Mouse (Mus musculus) heart, embryonic 15.5 days (tissue): ENCODE measurements around the gene Usp16. TPM values are rescaled to one million over a fixed set of nuclear protein-coding genes. Genes with fewer than 3 reads are reported as not detected.

Experiments
- ATAC-seq: fragments of 200-750 bp; cut with Nextera tagmentation; replicated peaks from 2 replicates; pipeline ENCODE4 v1.8.0; 2017; ENCODE audit warnings: low read depth, moderate TSS enrichment; ENCODE audit not compliant: insufficient number of reproducible peaks, insufficient read depth, low FRiP score
- H3K27ac ChIP-seq: fragments of 300-500 bp; sonication (generic); 2 replicates; pipeline ENCODE4 v1.5.1; 2015; ENCODE audit warnings: mild to moderate bottlenecking, inconsistent platforms
- H3K27me3 ChIP-seq: fragments of 300-500 bp; sonication (generic); 2 replicates; pipeline ENCODE4 v1.6.1; 2015; ENCODE audit warnings: inconsistent platforms
- H3K36me3 ChIP-seq: fragments of 300-500 bp; sonication (generic); 2 replicates; pipeline ENCODE4 v1.6.1; 2015; ENCODE audit warnings: mild to moderate bottlenecking, inconsistent platforms
- H3K4me1 ChIP-seq: fragments of 300-500 bp; sonication (generic); replicated peaks from 2 replicates; pipeline ENCODE4 v1.6.1; 2015; ENCODE audit warnings: inconsistent platforms
- H3K4me2 ChIP-seq: fragments of 300-500 bp; sonication (generic); 2 replicates; pipeline ENCODE4 v1.6.1; 2015; ENCODE audit warnings: inconsistent platforms, mild to moderate bottlenecking, moderate library complexity
- H3K4me3 ChIP-seq: fragments of 300-500 bp; sonication (generic); 2 replicates; pipeline ENCODE4 v1.5.1; 2015; ENCODE audit warnings: mild to moderate bottlenecking, inconsistent platforms
- H3K9ac ChIP-seq: fragments of 300-500 bp; sonication (generic); 2 replicates; pipeline ENCODE4 v1.6.1; 2015; ENCODE audit warnings: mild to moderate bottlenecking, inconsistent platforms
- H3K9me3 ChIP-seq: fragments of 300-500 bp; sonication (generic); replicated peaks from 2 replicates; pipeline ENCODE4 v1.6.1; 2016; ENCODE audit warnings: inconsistent platforms
- WGBS: fragments of 180-500 bp; shearing (Covaris S2); methylation state at CpG from one replicate; pipeline ENCODE4 v1.1.7; 2015; ENCODE audit warnings: mixed read lengths; 5-methylcytosine and 5-hydroxymethylcytosine counted together
- polyA plus RNA-seq: library from polyadenylated mRNA; unstranded; fragments of >200 nt; fragmentation: Nextera tagmentation; extraction: Ambion mirVana; gene quantifications from 2 replicates; pipeline ENCODE4 v1.2.1, GENCODE M21; 2015

The Usp16 gene
- polyA plus RNA-seq, result 33.2 and 36.8 TPM in 2 replicates

DNA sequence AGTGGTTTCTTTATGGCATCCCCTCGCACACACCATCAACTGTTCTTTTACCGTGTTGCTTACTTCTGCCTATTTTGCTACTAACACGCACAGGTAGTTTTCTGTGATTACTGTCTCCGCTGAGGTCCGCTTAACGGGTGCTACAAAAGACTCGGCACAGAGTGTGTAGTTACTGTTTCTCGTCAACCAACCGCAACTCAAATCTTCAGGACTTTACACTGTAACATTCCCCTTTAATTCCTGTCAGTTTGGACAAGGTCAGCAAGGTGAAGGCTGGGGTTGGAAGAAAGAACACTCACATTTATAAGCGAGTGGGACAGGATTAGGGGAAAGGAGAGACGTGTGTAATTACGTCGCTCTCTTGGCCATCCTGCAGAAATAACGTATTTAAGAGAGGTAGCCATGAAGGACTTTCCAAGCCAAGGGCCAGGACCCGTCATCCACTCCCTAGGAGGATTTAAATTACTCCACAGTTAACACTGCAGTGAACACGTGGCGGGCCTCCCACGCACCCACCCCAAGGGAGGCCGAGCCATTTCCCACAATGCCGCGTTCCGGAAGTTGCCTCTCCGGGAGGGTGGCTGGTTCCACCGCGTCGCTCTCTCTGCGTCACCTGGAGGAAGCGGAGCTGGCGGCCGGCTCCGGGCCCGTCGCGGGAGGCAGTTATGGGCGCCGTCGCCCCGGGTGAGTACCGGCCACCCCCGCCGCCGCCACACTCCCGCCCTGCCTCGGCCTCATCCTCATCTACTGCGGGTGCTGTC is at the start of gene Usp16:
Gene Usp16 (plus strand): TSS at position 285 of the 761 bp plus-strand sequence.
- Histone ChIP-seq H3K27me3 (no peaks in the 10 kb centered on the region), H3K4me1 (peaks cover 21% of the 10 kb centered on the region), H3K36me3 (peaks cover 8% of the 10 kb centered on the region), H3K4me3 (peak within 1 kb of the TSS; percentile 95), H3K4me2 (peak within 1 kb of the TSS; percentile 79), H3K9me3 (no peaks in the 10 kb centered on the region), H3K27ac (peak within 1 kb of the TSS; percentile 82), H3K9ac (peak within 1 kb of the TSS; percentile 88)
- WGBS, result 10% methylated on average over 43 of the region's 45 CpGs
- peak; percentile 95 for ATAC-seq

DNA sequence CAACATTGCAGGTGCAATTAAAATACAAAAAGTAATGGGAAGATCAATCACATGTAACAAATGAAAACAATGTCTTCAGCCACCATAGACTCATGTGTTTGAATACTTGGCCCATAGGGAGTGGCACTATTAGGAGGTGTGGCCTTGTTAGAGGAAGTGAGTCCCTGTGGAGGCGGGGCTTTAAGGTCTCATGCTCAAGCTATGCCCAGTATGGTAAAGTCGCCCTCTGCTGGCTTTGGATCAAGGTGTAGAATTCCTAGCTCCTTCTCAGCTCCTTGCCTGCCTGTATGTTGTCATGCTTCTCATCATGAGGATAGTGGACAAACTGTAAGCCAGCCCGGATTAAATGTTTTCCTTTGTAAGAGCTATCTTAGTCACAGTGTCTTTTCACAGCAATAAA is 49.5 kb upstream of the Usp16 start:
- no peaks in the 10 kb centered on the region for H3K4me1 ChIP-seq
- ATAC-seq, result no peak
- no peak overlapping the region for H3K4me2 ChIP-seq
- no peaks in the 10 kb centered on the region for H3K9me3 ChIP-seq
- peaks cover 79% of the 10 kb centered on the region for H3K36me3 ChIP-seq
- no peaks in the 10 kb centered on the region for H3K27me3 ChIP-seq
- H3K27ac ChIP-seq, result no peak overlapping the region
- H3K9ac ChIP-seq, result no peak overlapping the region
- H3K4me3 ChIP-seq, result no peak overlapping the region
- 82% methylated on average over 3 of the region's 3 CpGs for WGBS

DNA sequence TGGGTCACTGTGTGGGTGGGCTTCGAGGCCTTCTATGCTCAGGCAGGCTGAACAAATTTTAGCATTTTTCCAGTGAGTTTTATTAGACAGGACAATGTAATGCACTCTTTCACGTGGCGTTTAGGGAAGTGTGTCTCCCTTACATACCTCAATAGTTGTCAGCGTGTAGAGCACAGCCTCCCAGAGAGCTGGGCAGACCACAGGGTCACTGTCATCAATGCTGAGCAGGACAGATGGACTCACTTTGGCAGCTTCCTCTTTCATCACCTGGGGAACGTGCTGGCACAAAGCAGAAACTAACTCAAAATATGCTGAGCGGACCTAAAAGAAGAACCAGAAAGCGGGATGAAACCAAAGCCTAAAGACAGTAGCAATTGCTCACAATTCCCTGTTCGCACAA is 33.8 kb upstream of the Usp16 start:
- H3K9me3 ChIP-seq, result no peaks in the 10 kb centered on the region; the same call in 1 of the 2 replicates
- no peak overlapping the region for H3K27ac ChIP-seq
- no peaks in the 10 kb centered on the region for H3K4me1 ChIP-seq
- no peak overlapping the region for H3K4me2 ChIP-seq
- no peaks in the 10 kb centered on the region for H3K27me3 ChIP-seq
- WGBS, result 93% methylated on average over 8 of the region's 8 CpGs
- no peak for ATAC-seq
- H3K36me3 ChIP-seq, result peaks cover 93% of the 10 kb centered on the region
- H3K9ac ChIP-seq, result no peak overlapping the region
- no peak overlapping the region for H3K4me3 ChIP-seq

DNA sequence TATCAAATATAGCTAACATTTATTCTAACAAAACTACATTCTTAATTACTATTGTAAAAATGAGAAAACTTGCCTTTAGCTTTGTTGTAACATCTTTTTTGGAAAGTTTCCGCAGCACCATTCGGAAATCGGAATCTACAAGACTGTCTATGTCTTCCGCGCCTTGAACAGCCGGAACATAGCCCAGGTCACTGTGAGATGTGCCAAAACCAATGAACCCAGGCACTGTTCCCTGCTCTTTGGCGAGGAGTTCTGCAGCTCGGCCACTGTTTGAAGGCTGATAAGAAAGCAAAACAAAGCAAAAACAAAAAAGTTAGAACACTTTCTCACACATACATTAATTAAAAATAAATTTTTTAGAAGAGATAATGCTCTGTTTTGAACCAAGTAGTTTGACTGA is 27.0 kb upstream of the Usp16 start:
- Histone ChIP-seq H3K9ac (no peak overlapping the region), H3K27me3 (no peaks in the 10 kb centered on the region), H3K36me3 (peaks cover 42% of the 10 kb centered on the region), H3K4me3 (no peak overlapping the region), H3K9me3 (no peaks in the 10 kb centered on the region), H3K4me1 (peaks cover 12% of the 10 kb centered on the region), H3K4me2 (no peak overlapping the region), H3K27ac (no peak overlapping the region)
- 86% methylated on average over 8 of the region's 8 CpGs for WGBS
- no peak for ATAC-seq

DNA sequence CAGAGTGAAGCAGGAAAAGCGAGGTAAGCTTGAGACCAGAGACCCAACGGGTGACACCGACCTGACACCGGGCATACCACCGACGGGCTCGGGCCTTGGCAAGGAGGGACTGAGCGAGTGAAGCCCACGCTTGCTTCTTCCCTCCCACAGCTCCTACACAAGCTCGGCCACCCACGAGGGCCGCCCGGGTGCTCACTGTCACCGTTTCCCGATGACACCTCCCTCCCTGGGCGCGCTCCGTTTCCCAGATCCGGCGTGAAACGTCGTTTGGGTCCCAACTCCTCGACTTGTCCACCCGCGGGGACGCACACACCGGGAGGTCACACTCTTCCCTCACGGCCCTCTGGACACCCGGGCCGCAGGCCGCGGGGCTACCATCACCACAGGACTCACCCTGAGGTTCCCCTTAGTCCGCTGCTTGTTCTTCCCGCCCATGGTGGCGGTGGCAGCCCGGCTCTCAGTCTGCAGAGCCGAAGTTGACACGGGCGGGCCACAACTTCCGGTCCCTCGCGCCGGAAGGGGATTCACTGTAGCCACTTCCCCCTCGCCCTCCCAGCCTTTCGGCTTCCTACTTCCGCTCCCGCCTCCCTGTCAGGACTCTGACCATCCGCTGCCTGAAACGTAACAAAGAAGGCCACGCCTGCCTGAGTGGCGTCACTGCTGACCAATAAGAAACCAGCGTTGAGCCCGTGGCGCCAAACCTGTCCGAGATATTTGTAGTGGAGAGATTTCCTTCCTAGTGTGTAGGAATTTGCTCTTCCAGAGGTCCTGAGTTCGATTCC is 22.3 kb upstream of the Usp16 start, which contains the start of gene Ltn1:
Gene Ltn1 (minus strand): TSS at position 580 of the 782 bp plus-strand sequence.
- Histone ChIP-seq H3K36me3 (peaks cover 7% of the 10 kb centered on the region; the same call in 1 of the 2 replicates), H3K27ac (peak within 1 kb of the TSS; percentile 77), H3K9ac (peak within 1 kb of the TSS; percentile 90), H3K4me2 (peak within 1 kb of the TSS; percentile 85), H3K4me3 (peak within 1 kb of the TSS; percentile 99), H3K4me1 (peaks cover 12% of the 10 kb centered on the region), H3K9me3 (no peaks in the 10 kb centered on the region), H3K27me3 (no peaks in the 10 kb centered on the region)
- peak; percentile 98 for ATAC-seq
- WGBS, result under 1% methylated on average over 56 of the region's 56 CpGs

DNA sequence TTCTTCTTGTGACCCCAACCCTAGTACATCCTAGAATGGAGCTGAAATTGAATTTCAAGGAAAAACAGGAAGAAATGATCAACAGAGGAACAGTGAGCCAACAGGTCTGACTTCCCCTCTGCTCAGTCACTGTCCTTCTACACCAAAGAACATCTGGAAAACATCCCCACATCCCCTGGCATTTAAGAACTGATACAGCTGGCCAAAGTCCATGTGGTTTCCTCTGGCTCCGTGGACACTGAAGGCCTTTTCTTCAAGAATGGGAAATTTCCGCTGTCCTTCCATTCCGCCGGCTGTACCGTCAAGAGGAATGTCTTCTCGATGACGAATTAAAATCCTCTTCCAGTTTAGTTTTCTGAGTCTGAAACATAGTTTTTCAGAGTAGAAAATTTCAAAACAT is 20.2 kb upstream of the Usp16 start:
- Histone ChIP-seq H3K9me3 (no peaks in the 10 kb centered on the region), H3K27ac (no peak overlapping the region), H3K36me3 (peaks cover 5% of the 10 kb centered on the region; the same call in 1 of the 2 replicates), H3K27me3 (no peaks in the 10 kb centered on the region), H3K4me3 (no peak overlapping the region), H3K4me1 (peaks cover 12% of the 10 kb centered on the region), H3K9ac (no peak overlapping the region), H3K4me2 (no peak overlapping the region)
- WGBS, result 80% methylated on average over 7 of the region's 7 CpGs
- no peak for ATAC-seq

DNA sequence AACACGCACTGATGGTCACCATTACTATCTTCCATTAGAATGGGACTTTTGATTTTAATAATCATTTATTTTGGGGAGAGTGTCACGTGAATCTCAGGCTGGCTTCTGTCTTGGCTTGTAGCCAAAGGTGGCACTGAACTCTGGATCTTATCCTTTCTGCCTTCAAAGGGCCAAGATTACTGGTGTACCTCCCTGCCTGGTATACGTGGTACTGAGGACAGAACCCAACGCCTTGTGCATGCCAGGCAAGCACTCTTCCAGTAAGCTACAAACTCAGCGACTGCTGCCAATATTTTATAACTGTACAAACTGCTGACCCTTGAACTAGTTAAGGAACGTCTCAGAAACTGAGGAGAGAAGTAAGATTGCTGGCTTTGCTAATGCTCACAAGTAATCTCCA is 19.6 kb upstream of the Usp16 start:
- no peak for ATAC-seq
- WGBS, result 65% methylated on average over 6 of the region's 6 CpGs
- no peaks in the 10 kb centered on the region for H3K9me3 ChIP-seq

DNA sequence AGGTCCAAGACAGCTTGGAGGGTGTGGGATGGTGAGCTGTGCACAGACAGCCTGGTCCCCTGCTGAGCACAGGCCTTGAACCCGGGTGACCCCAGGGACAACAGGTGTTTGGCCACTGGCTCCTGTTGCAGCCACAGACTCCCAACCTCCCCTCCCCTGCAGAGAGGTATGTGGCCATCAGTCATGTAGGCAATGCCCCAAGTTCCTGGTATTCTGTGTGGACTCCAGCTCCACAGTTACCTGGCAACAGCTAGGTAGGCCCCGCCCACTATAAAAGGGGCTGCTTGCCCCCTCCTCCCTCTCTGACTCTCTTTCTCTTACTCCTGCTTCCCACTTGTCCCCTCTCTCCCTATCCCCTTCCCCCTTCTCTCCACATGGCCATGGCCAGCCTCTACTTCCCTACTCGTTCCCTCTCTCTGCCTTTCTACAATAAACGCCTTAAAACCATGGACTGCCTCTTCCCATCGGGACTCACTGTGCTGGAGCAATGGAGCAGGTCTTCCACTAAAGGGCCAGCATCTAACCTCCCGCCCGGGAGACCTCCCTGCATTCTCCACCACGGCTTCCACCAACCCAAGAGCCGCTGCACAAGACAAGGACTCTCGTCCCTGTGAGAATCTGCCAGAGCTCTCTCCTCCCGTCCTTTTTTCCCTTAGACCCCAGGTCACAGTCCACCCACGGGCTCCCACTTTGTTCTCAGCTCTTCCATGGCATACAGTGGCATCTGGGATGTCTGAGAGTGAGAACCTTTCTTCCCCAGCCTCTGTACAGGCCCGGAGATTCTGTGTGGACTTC is 18.9 kb upstream of the Usp16 start:
- Histone ChIP-seq H3K9ac (no peak overlapping the region), H3K27ac (no peak overlapping the region), H3K27me3 (no peaks in the 10 kb centered on the region), H3K4me1 (peaks cover 18% of the 10 kb centered on the region), H3K9me3 (no peaks in the 10 kb centered on the region), H3K36me3 (peaks cover 5% of the 10 kb centered on the region; the same call in 1 of the 2 replicates), H3K4me2 (no peak overlapping the region), H3K4me3 (no peak overlapping the region)
- WGBS, result 79% methylated on average over 13 of the region's 13 CpGs
- ATAC-seq, result no peak

More for the DNA sequence above, 19.6 kb upstream of the Usp16 start:
- Histone ChIP-seq H3K9ac (no peak overlapping the region), H3K4me1 (peaks cover 18% of the 10 kb centered on the region), H3K27ac (no peak overlapping the region), H3K27me3 (no peaks in the 10 kb centered on the region), H3K4me3 (no peak overlapping the region), H3K4me2 (no peak overlapping the region), H3K36me3 (peaks cover 5% of the 10 kb centered on the region; the same call in 1 of the 2 replicates)

DNA sequence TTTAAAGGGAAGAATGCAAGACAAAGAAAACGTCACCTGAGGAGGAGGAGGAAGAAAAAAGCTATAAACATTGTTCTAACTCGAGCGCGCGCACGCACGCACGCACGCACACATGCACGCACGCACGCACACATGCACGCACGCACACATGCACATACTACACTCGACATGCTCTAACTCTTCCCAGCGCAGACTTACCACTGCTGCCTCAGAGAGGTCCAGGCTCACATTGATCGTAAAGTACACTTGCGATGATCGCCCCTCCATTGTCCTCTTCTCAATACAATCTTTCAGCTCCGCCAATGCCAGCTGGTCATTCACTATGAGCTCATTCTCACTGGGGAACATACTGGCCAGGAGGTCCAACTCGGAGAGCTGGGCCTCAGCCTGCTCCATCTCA is 17.4 kb upstream of the Usp16 start:
- no peaks in the 10 kb centered on the region for H3K9me3 ChIP-seq
- no peak overlapping the region for H3K4me3 ChIP-seq
- ATAC-seq, result no peak
- H3K4me1 ChIP-seq, result peaks cover 14% of the 10 kb centered on the region
- H3K4me2 ChIP-seq, result no peak overlapping the region
- H3K27me3 ChIP-seq, result no peaks in the 10 kb centered on the region
- 90% methylated on average over 21 of the region's 21 CpGs for WGBS
- peaks cover 5% of the 10 kb centered on the region; the same call in 1 of the 2 replicates for H3K36me3 ChIP-seq
- no peak overlapping the region for H3K27ac ChIP-seq
- H3K9ac ChIP-seq, result no peak overlapping the region

DNA sequence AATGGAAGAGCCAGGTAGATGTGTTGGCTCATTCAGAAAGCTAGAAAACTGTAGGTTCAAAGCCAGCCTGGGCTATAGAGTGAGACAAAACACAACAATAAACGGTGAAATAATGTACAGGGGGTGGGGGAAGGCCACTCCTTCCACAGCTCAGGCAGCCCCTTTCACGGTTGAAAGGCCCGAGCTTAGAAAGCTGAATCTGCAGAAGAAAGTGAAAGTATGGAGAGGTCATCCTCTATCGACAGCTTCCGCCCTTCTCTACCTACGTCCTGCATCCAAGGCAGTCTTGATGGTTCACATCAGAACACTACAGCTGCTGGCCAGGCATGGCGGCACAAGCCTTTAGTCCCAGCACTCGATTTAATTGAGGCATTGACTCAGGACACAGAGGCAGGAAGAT is 15.8 kb upstream of the Usp16 start:
- no peak for ATAC-seq
- H3K27me3 ChIP-seq, result no peaks in the 10 kb centered on the region
- H3K9me3 ChIP-seq, result no peaks in the 10 kb centered on the region
- H3K9ac ChIP-seq, result no peak overlapping the region
- H3K4me2 ChIP-seq, result no peak overlapping the region
- peaks cover 14% of the 10 kb centered on the region for H3K4me1 ChIP-seq
- H3K36me3 ChIP-seq, result peaks cover 5% of the 10 kb centered on the region; the same call in 1 of the 2 replicates
- 86% methylated on average over 8 of the region's 8 CpGs for WGBS
- H3K27ac ChIP-seq, result no peak overlapping the region
- H3K4me3 ChIP-seq, result no peak overlapping the region
